Mouse (Mus musculus) lung, embryonic 15.5 days (tissue): ENCODE measurements around the gene Qdpr. TPM values are rescaled to one million over a fixed set of nuclear protein-coding genes. Genes with fewer than 3 reads are reported as not detected.

Source experiments
- ATAC-seq: fragments of 200-750 bp; cut with Nextera tagmentation; 2 replicates; pipeline ENCODE4 v1.8.0; 2017; ENCODE audit warnings: moderate number of reproducible peaks, borderline replicate concordance; ENCODE audit not compliant: low FRiP score, low TSS enrichment; ENCODE audit errors: extremely low read depth
- H3K27ac ChIP-seq: fragments of 300-500 bp; sonication (generic); 2 replicates; pipeline ENCODE4 v1.5.1; 2015; ENCODE audit warnings: moderate library complexity, mild to moderate bottlenecking, inconsistent platforms
- H3K27me3 ChIP-seq: fragments of 300-500 bp; sonication (generic); 2 replicates; pipeline ENCODE4 v1.6.1; 2015; ENCODE audit warnings: inconsistent platforms
- H3K36me3 ChIP-seq: fragments of 300-500 bp; sonication (generic); 2 replicates; pipeline ENCODE4 v1.6.1; 2015; ENCODE audit warnings: inconsistent platforms
- H3K4me1 ChIP-seq: fragments of 300-500 bp; sonication (generic); 2 replicates; pipeline ENCODE4 v1.6.1; 2015; ENCODE audit warnings: inconsistent platforms
- H3K4me2 ChIP-seq: fragments of 300-500 bp; sonication (generic); 2 replicates; pipeline ENCODE4 v1.6.1; 2015; ENCODE audit warnings: inconsistent platforms, mild to moderate bottlenecking, moderate library complexity
- H3K4me3 ChIP-seq: fragments of 300-500 bp; sonication (generic); 2 replicates; pipeline ENCODE4 v1.5.1; 2015; ENCODE audit warnings: mild to moderate bottlenecking, inconsistent platforms
- H3K9ac ChIP-seq: fragments of 300-500 bp; sonication (generic); 2 replicates; pipeline ENCODE4 v1.6.1; 2015; ENCODE audit warnings: inconsistent platforms
- H3K9me3 ChIP-seq: fragments of 300-500 bp; sonication (generic); 2 replicates; pipeline ENCODE4 v1.6.1; 2016; ENCODE audit warnings: inconsistent platforms
- WGBS: fragments of 180-500 bp; shearing (Covaris S2); methylation state at CpG from one replicate; pipeline ENCODE4 v1.1.7; 2015; 5-methylcytosine and 5-hydroxymethylcytosine counted together
- polyA plus RNA-seq: library from polyadenylated mRNA; unstranded; fragments of >200 nt; fragmentation: Nextera tagmentation; extraction: Ambion mirVana; gene quantifications from 2 replicates; pipeline ENCODE4 v1.2.1, GENCODE M21; 2015

The Qdpr gene
- polyA plus RNA-seq, result 136 TPM in 2 replicates

- H3K4me2 ChIP-seq, result peak within 1 kb of the TSS; percentile 92
- ATAC-seq, result peak; percentile 100
- H3K36me3 ChIP-seq, result no peaks in the 10 kb centered on the region
- peak within 1 kb of the TSS; percentile 69 for H3K4me3 ChIP-seq
- no peaks in the 10 kb centered on the region for H3K9me3 ChIP-seq
- peaks cover 12% of the 10 kb centered on the region for H3K4me1 ChIP-seq
- H3K27ac ChIP-seq, result peak within 1 kb of the TSS; percentile 66
- under 1% methylated on average over 69 of the region's 70 CpGs for WGBS
- peak within 1 kb of the TSS; percentile 64 for H3K9ac ChIP-seq
- H3K27me3 ChIP-seq, result no peaks in the 10 kb centered on the region
Observed at GRCm38 (mm10) chr5:45449831-45450716, at the start of gene Qdpr. Gene Qdpr, minus strand, starts transcription at chr5:45450236.

- H3K4me2 ChIP-seq, result no peak overlapping the region
- no peak for ATAC-seq
- H3K27me3 ChIP-seq, result no peaks in the 10 kb centered on the region
- no peak overlapping the region for H3K27ac ChIP-seq
- peaks cover 15% of the 10 kb centered on the region for H3K4me1 ChIP-seq
- H3K9ac ChIP-seq, result no peak overlapping the region
- peaks cover 62% of the 10 kb centered on the region for H3K36me3 ChIP-seq
- WGBS, result 91% methylated on average over 5 of the region's 5 CpGs
- no peak overlapping the region for H3K4me3 ChIP-seq
- no peaks in the 10 kb centered on the region for H3K9me3 ChIP-seq
Observed at GRCm38 (mm10) chr5:45497564-45497963, 47.5 kb upstream of the Qdpr start.

- peaks cover 56% of the 10 kb centered on the region for H3K36me3 ChIP-seq
- no peaks in the 10 kb centered on the region for H3K9me3 ChIP-seq
- H3K27ac ChIP-seq, result no peak overlapping the region
- peaks cover 15% of the 10 kb centered on the region for H3K4me1 ChIP-seq
- H3K4me3 ChIP-seq, result no peak overlapping the region
- 79% methylated on average over 12 of the region's 12 CpGs for WGBS
- no peaks in the 10 kb centered on the region for H3K27me3 ChIP-seq
- no peak for ATAC-seq
- H3K9ac ChIP-seq, result no peak overlapping the region
- H3K4me2 ChIP-seq, result no peak overlapping the region
Observed at GRCm38 (mm10) chr5:45496930-45497550, 47.0 kb upstream of the Qdpr start.

- Histone ChIP-seq H3K9ac (no peak overlapping the region), H3K27me3 (no peaks in the 10 kb centered on the region), H3K27ac (no peak overlapping the region), H3K4me2 (no peak overlapping the region), H3K4me1 (peaks cover 15% of the 10 kb centered on the region), H3K4me3 (no peak overlapping the region), H3K9me3 (no peaks in the 10 kb centered on the region), H3K36me3 (peaks cover 51% of the 10 kb centered on the region)
- no peak for ATAC-seq
- WGBS, result 86% methylated on average over 4 of the region's 4 CpGs
Observed at GRCm38 (mm10) chr5:45496479-45496878, 46.4 kb upstream of the Qdpr start.

- Histone ChIP-seq H3K4me3 (no peak overlapping the region), H3K9me3 (no peaks in the 10 kb centered on the region), H3K27me3 (0 out of 2 replicates have a peak, but pooled peaks cover 3% of the 10 kb centered on the region), H3K27ac (no peak overlapping the region), H3K4me1 (peaks cover 15% of the 10 kb centered on the region), H3K36me3 (peaks cover 47% of the 10 kb centered on the region), H3K9ac (no peak overlapping the region), H3K4me2 (no peak overlapping the region)
- no peak for ATAC-seq
Observed at GRCm38 (mm10) chr5:45496042-45496441, 46.0 kb upstream of the Qdpr start.

- WGBS, result 84% methylated on average over 3 of the region's 3 CpGs
- Histone ChIP-seq H3K9me3 (no peaks in the 10 kb centered on the region), H3K27me3 (0 out of 2 replicates have a peak, but pooled peaks cover 3% of the 10 kb centered on the region), H3K27ac (no peak overlapping the region), H3K9ac (no peak overlapping the region), H3K36me3 (peaks cover 43% of the 10 kb centered on the region), H3K4me3 (no peak overlapping the region), H3K4me1 (peaks cover 15% of the 10 kb centered on the region), H3K4me2 (peak overlapping the region; percentile 76; the same call in 1 of the 2 replicates)
- ATAC-seq, result no peak
Observed at GRCm38 (mm10) chr5:45495429-45495975, 45.5 kb upstream of the Qdpr start.

- 47% methylated on average over 9 of the region's 9 CpGs for WGBS
- peak overlapping the region; percentile 92 for H3K4me3 ChIP-seq
- peaks cover 15% of the 10 kb centered on the region for H3K4me1 ChIP-seq
- H3K4me2 ChIP-seq, result peak overlapping the region; percentile 76
- H3K27me3 ChIP-seq, result 0 out of 2 replicates have a peak, but pooled peaks cover 3% of the 10 kb centered on the region
- peaks cover 31% of the 10 kb centered on the region for H3K36me3 ChIP-seq
- peak overlapping the region; percentile 83 for H3K27ac ChIP-seq
- H3K9ac ChIP-seq, result peak overlapping the region; percentile 91
- H3K9me3 ChIP-seq, result no peaks in the 10 kb centered on the region
- ATAC-seq, result no peak
Observed at GRCm38 (mm10) chr5:45494093-45494755, 44.2 kb upstream of the Qdpr start.

GRCm38 (mm10) chr5:45493191-45494092 is 43.4 kb upstream of the Qdpr start, which contains the start of gene Lap3:
Gene Lap3, plus strand, starts transcription at chr5:45493374.
- WGBS, result under 1% methylated on average over 78 of the region's 78 CpGs
- Histone ChIP-seq H3K4me3 (peak within 1 kb of the TSS; percentile 92), H3K27me3 (0 out of 2 replicates have a peak, but pooled peaks cover 3% of the 10 kb centered on the region), H3K27ac (peak within 1 kb of the TSS; percentile 83), H3K9me3 (no peaks in the 10 kb centered on the region), H3K9ac (peak within 1 kb of the TSS; percentile 91), H3K36me3 (peaks cover 23% of the 10 kb centered on the region), H3K4me1 (peaks cover 15% of the 10 kb centered on the region), H3K4me2 (peak within 1 kb of the TSS; percentile 76)
- ATAC-seq, result peak; percentile 95

GRCm38 (mm10) chr5:45491776-45492175 is 41.7 kb upstream of the Qdpr start:
- Histone ChIP-seq H3K27ac (no peak overlapping the region), H3K9ac (no peak overlapping the region), H3K4me1 (peaks cover 15% of the 10 kb centered on the region), H3K36me3 (peaks cover 11% of the 10 kb centered on the region; the same call in 1 of the 2 replicates), H3K4me2 (no peak overlapping the region), H3K27me3 (0 out of 2 replicates have a peak, but pooled peaks cover 3% of the 10 kb centered on the region), H3K4me3 (no peak overlapping the region), H3K9me3 (no peaks in the 10 kb centered on the region)
- no peak for ATAC-seq
- 71% methylated on average over 4 of the region's 4 CpGs for WGBS

GRCm38 (mm10) chr5:45483654-45484053 is 33.6 kb upstream of the Qdpr start:
- H3K4me3 ChIP-seq, result no peak overlapping the region
- 70% methylated on average over 1 of the region's 1 CpGs for WGBS
- H3K9me3 ChIP-seq, result no peaks in the 10 kb centered on the region
- H3K27ac ChIP-seq, result no peak overlapping the region
- H3K36me3 ChIP-seq, result no peaks in the 10 kb centered on the region
- no peak for ATAC-seq
- no peaks in the 10 kb centered on the region for H3K4me1 ChIP-seq
- H3K9ac ChIP-seq, result no peak overlapping the region
- H3K4me2 ChIP-seq, result no peak overlapping the region
- no peaks in the 10 kb centered on the region for H3K27me3 ChIP-seq
